Mouse (Mus musculus): ENCODE measurements around the gene Nsmf. TPM values are rescaled to one million over a fixed set of nuclear protein-coding genes. Genes with fewer than 3 reads are reported as not detected.

Gene Nsmf
- polyA plus RNA-seq (2015; fragmentation: Nextera tagmentation; extraction: Ambion mirVana): 125 and 129 TPM in 2 replicates

DNA sequence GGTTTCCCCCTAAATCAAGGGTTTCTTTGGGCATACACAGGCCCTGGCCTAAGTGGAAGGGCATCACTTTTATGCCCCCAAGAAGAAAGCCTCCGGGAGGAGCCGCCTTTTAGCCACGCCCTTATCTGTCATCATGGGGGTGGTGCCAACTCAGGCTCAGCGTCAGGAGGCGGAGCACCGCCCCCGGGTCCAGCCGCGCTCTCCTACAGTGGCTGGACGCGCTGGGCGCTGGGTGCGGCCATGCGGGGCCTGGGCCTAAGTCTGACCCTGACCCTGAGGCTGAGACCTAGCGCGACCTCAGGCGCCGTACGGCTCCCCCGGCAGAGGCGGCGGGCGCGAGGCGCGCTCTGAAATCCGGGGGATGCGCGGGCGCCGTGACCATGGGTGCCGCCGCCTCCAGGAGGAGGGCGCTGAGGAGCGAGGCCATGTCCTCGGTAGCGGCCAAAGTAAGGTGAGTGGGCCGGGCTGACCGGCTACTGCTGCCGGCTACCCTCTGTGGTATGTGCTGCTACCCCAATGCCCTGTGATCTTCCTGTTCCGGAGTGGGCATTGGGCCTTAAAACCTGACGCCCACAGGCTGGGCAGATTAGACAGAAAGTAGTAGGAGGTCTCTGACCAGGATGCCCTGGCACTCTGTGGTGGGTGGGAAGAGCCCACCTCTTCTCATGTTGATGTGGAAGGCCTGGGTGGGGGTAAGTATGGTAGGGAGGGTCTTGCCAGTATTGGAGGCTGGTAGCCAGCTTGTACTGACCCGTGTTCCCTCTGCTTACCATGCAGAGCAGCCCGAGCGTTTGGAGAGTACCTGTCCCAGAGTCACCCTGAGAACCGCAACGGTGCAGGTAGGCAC is at the start of gene Nsmf:
Nsmf (plus strand) TSS at position 135 of the 847 bp plus-strand sequence.
- ATAC-seq: peak; percentile 90
- Histone ChIP-seq H3K36me3 (ENCODE audit: poor library complexity, severe bottlenecking) (peaks cover 36% of the 10 kb centered on the region), H3K9me3 (replicated peaks) (no peaks in the 10 kb centered on the region), H3K4me2 (peak within 1 kb of the TSS; percentile 91), H3K27me3 (no peaks in the 10 kb centered on the region), H3K4me1 (peaks cover 19% of the 10 kb centered on the region), H3K4me3 (peak within 1 kb of the TSS; percentile 73), H3K27ac (peak within 1 kb of the TSS; percentile 48), H3K9ac (peak within 1 kb of the TSS; percentile 84)
- 5% methylated on average over 44 of the region's 47 CpGs for WGBS

DNA sequence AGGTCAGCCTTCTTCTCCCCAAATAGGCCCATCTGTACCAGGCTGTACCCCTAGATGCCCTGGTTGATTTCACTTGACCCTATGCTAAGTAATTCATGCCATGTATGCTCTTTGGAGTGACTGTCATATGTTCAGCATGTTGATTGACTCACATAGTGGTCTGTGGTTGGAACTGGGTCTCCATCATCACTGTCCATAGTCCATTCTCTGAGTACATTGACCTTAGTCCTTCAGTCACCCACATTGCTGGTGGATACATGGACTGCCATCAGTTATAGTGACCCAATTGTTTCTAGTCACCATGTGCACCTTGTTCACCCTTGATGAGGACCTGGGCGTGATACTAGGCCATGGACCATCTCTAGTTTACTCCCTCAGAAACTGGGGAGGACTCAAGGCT is 47.4 kb upstream of the Nsmf start:
- Histone ChIP-seq H3K4me2 (no peak overlapping the region), H3K9me3 (replicated peaks) (no peaks in the 10 kb centered on the region), H3K9ac (no peak overlapping the region), H3K4me1 (no peaks in the 10 kb centered on the region), H3K27me3 (no peaks in the 10 kb centered on the region), H3K4me3 (no peak overlapping the region), H3K36me3 (ENCODE audit: poor library complexity, severe bottlenecking) (no peaks in the 10 kb centered on the region), H3K27ac (no peak overlapping the region)
- WGBS: 97% methylated on average over 1 of the region's 1 CpGs
- ATAC-seq: no peak

DNA sequence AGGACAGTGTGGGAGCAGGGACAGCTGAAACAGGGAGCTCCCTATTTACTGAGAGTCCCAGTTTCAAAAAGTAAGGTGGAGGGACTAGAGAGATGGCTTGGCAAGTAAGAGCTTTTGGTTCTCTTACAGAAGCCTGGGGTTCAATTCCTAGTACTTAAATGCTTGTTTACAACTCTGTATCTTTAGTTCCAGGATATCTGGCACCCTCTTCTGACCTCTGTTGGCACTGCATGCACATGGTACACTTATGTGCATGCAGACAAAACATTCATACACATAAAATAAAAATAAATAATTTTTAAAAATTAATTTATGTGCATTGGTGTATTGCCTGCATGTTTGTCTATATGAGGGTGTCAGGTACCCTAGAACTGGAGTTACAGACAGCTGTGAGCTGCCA is 45.9 kb upstream of the Nsmf start:
- ATAC-seq: no peak

DNA sequence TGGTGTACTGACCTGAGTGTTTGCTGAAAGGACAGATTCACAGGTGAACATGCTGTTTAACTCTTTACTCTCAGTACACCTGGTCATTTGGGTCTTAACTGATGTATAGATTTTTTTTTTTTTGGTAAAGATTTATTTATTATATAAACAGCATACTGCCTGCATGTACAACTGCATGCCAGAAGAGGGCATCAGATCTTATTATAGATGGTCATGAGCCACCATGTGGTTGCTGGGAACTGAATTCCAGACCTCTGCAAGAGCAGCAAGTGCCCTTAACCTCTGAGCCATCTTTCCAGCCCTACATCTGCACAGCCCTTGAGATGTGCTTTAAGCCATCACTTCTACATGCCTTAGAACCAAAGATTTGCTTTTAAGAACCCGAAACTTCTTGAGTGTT is 31.5 kb upstream of the Nsmf start:
- no peaks in the 10 kb centered on the region for H3K9me3 ChIP-seq (replicated peaks)
- H3K27me3 ChIP-seq: no peaks in the 10 kb centered on the region
- H3K4me1 ChIP-seq: no peaks in the 10 kb centered on the region
- 82% methylated on average over 1 of the region's 1 CpGs for WGBS
- H3K27ac ChIP-seq: no peak overlapping the region
- no peaks in the 10 kb centered on the region for H3K36me3 ChIP-seq (ENCODE audit: poor library complexity, severe bottlenecking)
- no peak for ATAC-seq
- H3K4me3 ChIP-seq: no peak overlapping the region
- no peak overlapping the region for H3K9ac ChIP-seq
- H3K4me2 ChIP-seq: no peak overlapping the region

More for the DNA sequence above, 45.9 kb upstream of the Nsmf start:
- Histone ChIP-seq H3K4me1 (no peaks in the 10 kb centered on the region), H3K27me3 (no peaks in the 10 kb centered on the region), H3K36me3 (ENCODE audit: poor library complexity, severe bottlenecking) (no peaks in the 10 kb centered on the region), H3K9ac (no peak overlapping the region), H3K9me3 (replicated peaks) (no peaks in the 10 kb centered on the region), H3K4me2 (no peak overlapping the region), H3K27ac (no peak overlapping the region), H3K4me3 (no peak overlapping the region)

DNA sequence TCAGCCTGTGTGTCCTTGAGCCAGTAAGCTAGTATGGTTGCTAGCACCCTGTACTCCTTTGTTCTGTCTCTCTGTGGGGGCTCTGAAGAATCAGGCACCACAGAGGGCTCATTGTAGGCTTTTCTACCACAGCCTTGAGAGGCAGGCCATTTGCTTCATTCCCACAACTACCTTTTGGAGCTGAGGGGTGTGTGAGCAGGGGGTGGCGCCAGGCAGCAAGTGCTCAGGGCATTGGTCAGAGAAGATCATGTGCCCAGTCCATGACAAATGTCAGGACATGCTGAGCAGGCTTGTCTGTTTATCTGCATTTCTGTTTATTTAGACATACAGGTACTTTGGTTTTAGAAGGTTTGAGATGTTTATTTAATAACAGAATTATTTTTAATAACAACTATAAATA is 29.0 kb upstream of the Nsmf start:
- ATAC-seq: no peak
- H3K4me2 ChIP-seq: no peak overlapping the region
- 86% methylated on average over 1 of the region's 1 CpGs for WGBS
- H3K4me3 ChIP-seq: no peak overlapping the region
- no peaks in the 10 kb centered on the region for H3K36me3 ChIP-seq (ENCODE audit: poor library complexity, severe bottlenecking)
- no peaks in the 10 kb centered on the region for H3K9me3 ChIP-seq (replicated peaks)
- H3K9ac ChIP-seq: no peak overlapping the region
- H3K4me1 ChIP-seq: no peaks in the 10 kb centered on the region
- no peak overlapping the region for H3K27ac ChIP-seq
- no peaks in the 10 kb centered on the region for H3K27me3 ChIP-seq

DNA sequence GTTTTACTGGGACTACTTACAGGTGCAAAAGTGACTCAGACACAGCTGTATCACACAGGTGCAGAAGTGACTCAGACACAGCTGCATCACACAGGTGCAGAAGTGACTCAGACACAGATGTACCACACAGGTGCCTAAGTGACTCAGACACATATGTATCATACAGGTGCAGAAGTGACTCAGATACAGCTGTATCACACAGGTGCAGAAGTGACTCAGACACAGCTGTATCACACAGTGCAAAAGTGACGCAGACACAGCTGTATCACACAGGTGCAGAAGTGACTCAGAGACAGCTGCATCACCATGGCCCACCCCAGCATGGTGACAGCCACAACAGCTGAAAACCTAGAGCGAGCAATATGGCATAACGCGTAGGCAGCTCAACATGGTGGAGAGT is 19.2 kb upstream of the Nsmf start:
- WGBS: 92% methylated on average over 4 of the region's 4 CpGs

DNA sequence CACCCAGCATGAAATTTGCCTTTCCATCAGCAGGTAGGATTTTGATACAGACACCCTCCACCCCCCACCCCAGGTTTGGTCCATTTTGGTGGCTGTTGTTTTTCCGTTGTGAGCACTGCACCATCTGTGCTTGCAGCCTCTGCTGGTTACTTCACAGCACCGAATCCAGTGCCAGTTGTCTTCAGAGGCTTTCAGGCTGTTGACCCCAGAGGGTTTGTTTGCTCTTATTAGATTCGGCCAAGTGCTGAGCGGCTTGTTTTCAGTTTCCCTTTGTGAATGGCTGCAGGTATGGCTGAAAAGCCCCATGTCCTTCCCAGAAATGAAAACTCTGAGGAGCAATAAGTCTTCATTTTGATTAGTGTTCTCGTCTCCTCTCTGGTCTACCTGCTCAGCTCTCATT is 14.1 kb upstream of the Nsmf start:
- H3K9me3 ChIP-seq (replicated peaks): no peaks in the 10 kb centered on the region
- 82% methylated on average over 5 of the region's 5 CpGs for WGBS

More for the DNA sequence above, 19.2 kb upstream of the Nsmf start:
- no peaks in the 10 kb centered on the region for H3K4me1 ChIP-seq
- no peak overlapping the region for H3K4me2 ChIP-seq
- no peak for ATAC-seq
- H3K4me3 ChIP-seq: no peak overlapping the region
- H3K9ac ChIP-seq: no peak overlapping the region
- no peaks in the 10 kb centered on the region for H3K36me3 ChIP-seq (ENCODE audit: poor library complexity, severe bottlenecking)
- no peaks in the 10 kb centered on the region for H3K9me3 ChIP-seq (replicated peaks)
- no peak overlapping the region for H3K27ac ChIP-seq
- no peaks in the 10 kb centered on the region for H3K27me3 ChIP-seq

DNA sequence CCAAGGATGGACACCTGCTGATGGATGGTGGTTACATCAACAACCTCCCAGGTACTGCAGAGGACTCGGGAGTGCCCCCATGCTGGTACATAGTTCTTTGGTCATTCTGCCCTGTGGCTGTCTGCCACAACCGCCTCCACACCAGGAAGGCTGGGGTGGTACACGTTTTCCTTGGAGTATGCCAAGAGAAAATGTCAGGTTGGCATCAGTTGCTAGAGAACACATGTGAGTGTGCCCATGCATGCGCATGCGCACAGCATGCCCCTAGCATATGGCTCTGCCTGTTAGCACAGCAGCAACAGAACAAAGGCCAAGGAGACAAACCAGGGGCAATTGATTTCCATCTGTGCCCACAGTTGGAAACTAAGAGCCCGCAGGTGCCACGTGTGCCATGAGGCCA is 3.2 kb upstream of the Nsmf start:
- no peaks in the 10 kb centered on the region for H3K9me3 ChIP-seq (replicated peaks)
- no peak overlapping the region for H3K4me2 ChIP-seq
- no peak overlapping the region for H3K9ac ChIP-seq
- H3K27me3 ChIP-seq: no peaks in the 10 kb centered on the region
- no peak overlapping the region for H3K4me3 ChIP-seq
- H3K27ac ChIP-seq: no peak overlapping the region
- H3K4me1 ChIP-seq: peaks cover 14% of the 10 kb centered on the region
- H3K36me3 ChIP-seq (ENCODE audit: poor library complexity, severe bottlenecking): peaks cover 4% of the 10 kb centered on the region
- no peak for ATAC-seq
- 86% methylated on average over 7 of the region's 7 CpGs for WGBS

More for the DNA sequence above, 14.1 kb upstream of the Nsmf start:
- ATAC-seq: no peak
- Histone ChIP-seq H3K27ac (no peak overlapping the region), H3K4me1 (no peaks in the 10 kb centered on the region), H3K4me2 (no peak overlapping the region), H3K9ac (no peak overlapping the region), H3K4me3 (no peak overlapping the region), H3K36me3 (ENCODE audit: poor library complexity, severe bottlenecking) (no peaks in the 10 kb centered on the region), H3K27me3 (no peaks in the 10 kb centered on the region)

DNA sequence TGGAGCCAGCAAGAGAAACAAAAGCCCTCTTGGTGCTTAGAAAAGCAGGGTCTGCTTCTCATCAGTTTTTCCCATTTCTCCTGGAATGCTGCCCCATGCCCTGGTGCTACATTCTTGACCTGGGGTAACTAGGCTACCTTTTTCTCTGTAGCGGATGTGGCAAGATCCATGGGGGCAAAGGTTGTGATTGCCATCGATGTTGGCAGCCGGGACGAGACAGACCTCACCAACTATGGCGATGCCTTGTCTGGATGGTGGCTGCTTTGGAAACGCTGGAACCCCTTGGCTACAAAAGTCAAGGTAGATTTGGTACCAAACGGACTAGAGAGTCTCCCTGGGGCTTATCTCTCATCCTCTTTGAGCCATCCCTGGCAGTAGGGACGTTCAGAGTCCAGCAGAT is 2.7 kb upstream of the Nsmf start:
- 90% methylated on average over 8 of the region's 8 CpGs for WGBS
- no peak for ATAC-seq
- Histone ChIP-seq H3K27ac (no peak overlapping the region), H3K9me3 (replicated peaks) (no peaks in the 10 kb centered on the region), H3K36me3 (ENCODE audit: poor library complexity, severe bottlenecking) (peaks cover 9% of the 10 kb centered on the region), H3K27me3 (no peaks in the 10 kb centered on the region), H3K9ac (no peak overlapping the region), H3K4me2 (no peak overlapping the region), H3K4me3 (no peak overlapping the region), H3K4me1 (peaks cover 19% of the 10 kb centered on the region)

DNA sequence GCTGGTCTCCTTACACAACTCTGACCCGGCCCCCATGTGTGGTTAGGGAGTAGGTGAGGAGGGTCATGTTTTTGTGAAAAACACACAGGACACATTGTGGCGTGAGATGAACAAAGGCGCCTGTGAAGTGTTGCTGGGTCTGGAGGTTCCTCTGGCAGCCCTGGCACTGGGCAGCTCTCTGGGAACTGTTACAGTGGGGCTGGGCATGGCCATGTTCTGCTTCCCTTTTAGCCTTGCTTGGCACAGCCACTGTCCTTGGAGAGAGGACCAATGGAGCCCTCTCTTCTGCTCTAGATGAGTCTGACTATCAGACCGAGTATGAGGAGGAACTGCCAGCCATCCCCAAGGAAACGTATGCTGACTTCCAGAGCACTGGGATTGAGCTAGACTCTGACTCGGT is 1.1 kb upstream of the Nsmf start:
- H3K27ac ChIP-seq: no peak overlapping the region
- H3K9me3 ChIP-seq (replicated peaks): no peaks in the 10 kb centered on the region
- no peak overlapping the region for H3K4me3 ChIP-seq
- H3K4me1 ChIP-seq: peaks cover 19% of the 10 kb centered on the region
- WGBS: 94% methylated on average over 6 of the region's 6 CpGs
- no peak overlapping the region for H3K4me2 ChIP-seq
- no peak for ATAC-seq
- H3K36me3 ChIP-seq (ENCODE audit: poor library complexity, severe bottlenecking): peaks cover 23% of the 10 kb centered on the region
- H3K9ac ChIP-seq: no peak overlapping the region
- no peaks in the 10 kb centered on the region for H3K27me3 ChIP-seq

DNA sequence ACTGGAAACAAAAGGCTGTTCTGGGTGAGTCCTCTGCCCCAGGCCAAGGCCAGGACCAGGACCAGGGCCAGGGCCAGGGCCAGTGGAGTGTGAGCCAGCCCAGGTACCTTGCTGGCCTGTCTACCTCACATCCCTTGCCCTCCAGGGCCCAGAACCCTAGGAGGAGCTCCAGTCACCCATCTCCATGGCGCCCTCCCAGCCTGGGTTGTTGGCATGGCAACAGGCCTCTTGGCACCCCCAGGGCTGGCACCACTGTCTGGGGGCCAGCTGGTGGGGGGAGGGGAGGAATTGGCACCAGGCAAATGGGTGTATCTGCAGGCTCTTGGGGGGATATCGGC is 882 bp downstream of the Nsmf start:
- ATAC-seq: peak; percentile 56
- Histone ChIP-seq H3K36me3 (ENCODE audit: poor library complexity, severe bottlenecking) (peaks cover 42% of the 10 kb centered on the region), H3K9ac (peak overlapping the region; percentile 84), H3K27me3 (no peaks in the 10 kb centered on the region), H3K27ac (peak overlapping the region; percentile 48), H3K4me1 (peaks cover 19% of the 10 kb centered on the region), H3K4me2 (peak overlapping the region; percentile 91), H3K4me3 (peak overlapping the region; percentile 73), H3K9me3 (replicated peaks) (no peaks in the 10 kb centered on the region)
- 29% methylated on average over 2 of the region's 2 CpGs for WGBS

DNA sequence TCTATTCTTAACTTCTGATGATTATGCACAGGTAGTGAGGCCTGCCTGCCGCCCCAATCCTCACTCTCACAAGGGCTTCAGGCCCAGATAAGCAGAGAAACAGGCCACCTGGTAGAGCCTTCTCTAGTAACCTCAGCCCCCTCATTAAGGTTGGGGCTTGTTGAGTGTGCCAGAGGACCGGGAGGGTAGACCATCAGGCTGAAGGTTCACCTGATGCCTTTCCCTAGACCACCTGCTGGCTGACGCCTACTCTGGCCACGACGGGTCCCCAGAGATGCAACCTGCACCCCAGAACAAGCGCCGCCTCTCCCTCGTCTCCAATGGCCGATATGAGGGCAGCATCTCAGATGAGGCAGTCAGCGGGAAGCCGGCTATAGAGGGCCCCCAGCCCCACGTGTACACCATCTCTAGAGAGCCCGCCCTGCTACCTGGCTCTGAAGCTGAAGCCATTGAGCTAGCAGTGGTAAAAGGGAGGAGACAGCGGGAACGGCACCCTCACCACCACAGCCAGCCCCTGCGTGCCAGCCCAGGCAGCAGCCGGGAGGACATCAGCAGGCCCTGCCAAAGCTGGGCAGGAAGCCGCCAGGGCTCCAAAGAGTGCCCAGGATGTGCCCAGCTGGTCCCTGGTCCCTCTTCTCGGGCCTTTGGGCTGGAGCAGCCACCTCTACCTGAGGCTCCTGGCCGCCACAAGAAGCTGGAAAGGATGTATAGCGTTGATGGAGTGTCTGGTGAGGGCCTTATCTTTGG is 1.4 kb downstream of the Nsmf start:
- peaks cover 48% of the 10 kb centered on the region for H3K36me3 ChIP-seq (ENCODE audit: poor library complexity, severe bottlenecking)
- no peaks in the 10 kb centered on the region for H3K9me3 ChIP-seq (replicated peaks)
- peak overlapping the region; percentile 91 for H3K4me2 ChIP-seq
- H3K4me3 ChIP-seq: peak overlapping the region; percentile 73
- peak overlapping the region; percentile 84 for H3K9ac ChIP-seq
- H3K27me3 ChIP-seq: no peaks in the 10 kb centered on the region
- 91% methylated on average over 21 of the region's 21 CpGs for WGBS
- H3K4me1 ChIP-seq: peaks cover 19% of the 10 kb centered on the region
- peak overlapping the region; percentile 48 for H3K27ac ChIP-seq
- no peak; the same call in 1 of the 2 replicates for ATAC-seq

All from forebrain, embryonic 13.5 days (tissue).